Mouse (Mus musculus) testis, adult 2 months (tissue): ENCODE measurements around the gene Clstn2.

Experiments used
- CTCF ChIP-seq: fragments of 200-500 bp; IDR thresholded peaks from 2 replicates; pipeline ENCODE4 v1.5.1; 2012; ENCODE audit warnings: low read depth, mild to moderate bottlenecking, inconsistent platforms, low read length, moderate library complexity; ENCODE audit not compliant: control insufficient read depth, insufficient read depth, insufficient replicate concordance
- POLR2A ChIP-seq: fragments of 200-500 bp; IDR thresholded peaks from 2 replicates; pipeline ENCODE4 v1.6.1; 2012; ENCODE audit warnings: low read depth, mild to moderate bottlenecking, inconsistent platforms, low read length, moderate library complexity; ENCODE audit not compliant: control insufficient read depth

- no peak for TF ChIP-seq CTCF
- TF ChIP-seq POLR2A = no peak
Measured at GRCm38 (mm10) chr9:97491626-97492025, 541.4 kb downstream of the Clstn2 start.
